Mouse (Mus musculus): ENCODE results near the gene Cog4.
"Not testable (repeated sequence)": the region's sequence is repeated elsewhere in the genome, so short reads cannot be mapped to it uniquely, and the experiment has no call there.

Gene Cog4

DNA sequence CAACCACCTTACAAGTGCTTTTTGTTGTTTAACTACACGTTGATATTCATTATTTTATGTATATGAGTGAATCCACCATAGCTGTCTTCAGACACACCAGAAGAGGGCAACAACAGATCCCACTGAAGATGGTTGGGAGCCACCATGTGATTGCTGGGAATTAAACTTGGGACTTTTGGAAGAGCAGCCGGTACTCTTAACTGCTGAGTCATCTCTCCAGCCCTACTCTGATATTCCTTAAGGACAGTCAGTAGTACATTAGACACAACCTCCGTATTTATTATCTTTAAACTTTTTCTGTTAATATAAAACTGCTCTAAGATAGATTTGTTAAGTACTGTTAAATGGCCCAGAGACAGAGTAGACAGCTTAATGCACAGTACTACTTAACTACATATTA, 14.4 kb upstream of the Cog4 start:
- DNase-seq = no peak

DNA sequence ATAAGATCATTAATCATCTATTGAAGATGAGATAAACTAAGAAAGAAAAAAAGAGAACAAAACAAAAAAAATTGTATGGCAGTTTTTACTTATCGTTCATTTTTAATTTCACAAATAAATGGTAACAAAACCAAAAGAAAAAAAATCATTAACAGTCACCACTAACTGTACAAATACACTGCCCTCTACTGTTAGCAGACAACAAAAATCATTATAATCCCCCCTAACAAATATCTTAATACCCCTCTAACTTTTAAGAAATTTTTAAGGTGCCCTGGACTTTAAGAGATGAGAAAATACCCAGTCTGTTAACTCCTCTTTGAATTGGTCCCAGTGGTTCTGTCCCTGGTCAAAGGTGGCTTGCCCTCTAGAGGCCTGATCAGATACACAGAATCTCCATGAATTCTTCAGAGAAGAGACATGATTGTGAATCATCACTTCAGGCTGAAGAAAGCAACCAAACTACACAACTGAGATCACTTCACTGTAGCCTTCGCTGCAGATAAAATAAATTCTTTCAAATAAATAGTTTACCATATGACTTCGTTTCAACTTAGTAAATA, 4.3 kb upstream of the Cog4 start:
- DNase-seq = no peak

DNA sequence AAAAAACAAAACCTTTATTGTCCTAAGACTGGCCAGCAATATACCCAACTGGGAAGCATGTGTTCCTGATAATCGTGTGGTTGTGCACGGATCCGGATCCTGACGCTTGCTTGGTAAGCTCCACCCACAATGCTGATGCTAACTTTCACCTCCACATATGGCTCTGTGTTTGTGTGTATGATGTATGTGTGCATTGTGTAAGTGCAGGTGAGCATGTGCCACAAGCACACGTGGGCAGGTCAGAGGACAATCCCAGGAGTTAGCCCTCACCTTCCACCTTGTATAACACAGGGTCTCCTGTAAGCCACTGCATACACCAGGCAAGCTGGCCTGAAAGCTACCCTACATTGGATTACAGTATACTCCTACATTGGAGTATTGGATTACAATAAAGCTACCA, 3.2 kb upstream of the Cog4 start:
- DNase-seq = no peak

DNA sequence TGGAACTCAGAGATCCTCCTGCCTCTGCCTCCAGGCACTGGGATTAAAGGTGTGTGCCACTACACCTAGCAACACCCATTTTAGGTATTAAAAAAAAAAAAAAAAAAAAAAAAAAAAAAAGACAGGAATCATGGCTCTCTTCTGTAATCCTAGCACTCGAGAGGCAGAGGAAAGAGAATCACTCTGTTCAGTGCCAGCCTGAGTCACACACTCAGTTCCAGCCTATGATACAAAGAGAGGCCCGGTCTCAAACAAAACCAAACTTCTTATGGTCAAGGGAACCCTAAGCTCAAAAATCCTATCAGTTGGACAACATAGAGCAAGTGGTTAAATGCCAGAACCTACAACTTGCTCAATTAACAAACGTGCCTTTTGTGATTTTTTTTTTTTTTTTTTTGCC, 1.5 kb upstream of the Cog4 start:
- DNase-seq = no peak

DNA sequence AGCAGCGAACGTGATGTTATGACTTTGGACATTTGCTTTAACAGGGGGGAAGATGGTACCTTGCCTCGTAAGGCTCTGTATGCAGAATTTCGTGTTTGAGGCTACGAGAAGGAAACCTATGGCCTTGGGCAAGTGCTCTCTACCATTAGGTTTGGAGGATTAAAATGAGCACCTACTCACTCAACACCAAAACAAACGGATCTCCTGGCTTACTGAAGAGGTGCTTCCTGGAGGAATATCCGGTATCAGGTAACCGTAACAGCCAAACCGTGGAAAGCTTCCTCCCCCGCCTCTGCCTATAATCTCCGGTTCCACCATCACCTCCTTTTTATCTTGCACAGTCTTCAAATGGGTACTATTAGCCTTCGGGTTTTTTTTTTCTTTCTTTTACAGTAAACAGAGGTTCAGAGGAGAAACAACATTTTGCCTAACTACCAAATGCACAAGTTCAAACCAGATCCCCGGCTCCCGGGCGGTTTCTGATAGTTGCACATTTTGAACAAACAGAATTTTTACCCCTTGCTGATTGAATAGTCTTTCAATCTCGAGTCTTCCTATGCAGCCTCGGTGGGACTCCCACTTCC, 487 bp upstream of the Cog4 start:
- DNase-seq = no peak

DNA sequence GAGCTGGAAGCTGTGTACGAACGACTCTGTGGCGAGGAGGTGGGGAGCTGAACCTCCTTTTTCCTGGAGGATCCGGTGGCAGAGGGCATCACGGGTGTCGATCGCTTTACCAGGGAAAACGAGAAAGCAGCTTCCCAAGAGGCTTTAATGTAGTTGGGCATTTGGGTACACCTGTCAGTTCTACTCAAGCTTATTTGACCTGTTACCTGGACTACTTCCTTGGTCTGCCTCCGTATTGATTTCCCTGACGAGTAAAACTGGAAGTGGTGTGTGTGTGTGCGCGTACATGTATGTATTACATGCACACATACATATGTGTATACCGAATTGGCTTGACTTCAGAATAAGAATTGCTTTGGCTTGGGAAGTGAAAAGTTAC, 760 bp downstream of the Cog4 start:
- no peak for DNase-seq

DNA sequence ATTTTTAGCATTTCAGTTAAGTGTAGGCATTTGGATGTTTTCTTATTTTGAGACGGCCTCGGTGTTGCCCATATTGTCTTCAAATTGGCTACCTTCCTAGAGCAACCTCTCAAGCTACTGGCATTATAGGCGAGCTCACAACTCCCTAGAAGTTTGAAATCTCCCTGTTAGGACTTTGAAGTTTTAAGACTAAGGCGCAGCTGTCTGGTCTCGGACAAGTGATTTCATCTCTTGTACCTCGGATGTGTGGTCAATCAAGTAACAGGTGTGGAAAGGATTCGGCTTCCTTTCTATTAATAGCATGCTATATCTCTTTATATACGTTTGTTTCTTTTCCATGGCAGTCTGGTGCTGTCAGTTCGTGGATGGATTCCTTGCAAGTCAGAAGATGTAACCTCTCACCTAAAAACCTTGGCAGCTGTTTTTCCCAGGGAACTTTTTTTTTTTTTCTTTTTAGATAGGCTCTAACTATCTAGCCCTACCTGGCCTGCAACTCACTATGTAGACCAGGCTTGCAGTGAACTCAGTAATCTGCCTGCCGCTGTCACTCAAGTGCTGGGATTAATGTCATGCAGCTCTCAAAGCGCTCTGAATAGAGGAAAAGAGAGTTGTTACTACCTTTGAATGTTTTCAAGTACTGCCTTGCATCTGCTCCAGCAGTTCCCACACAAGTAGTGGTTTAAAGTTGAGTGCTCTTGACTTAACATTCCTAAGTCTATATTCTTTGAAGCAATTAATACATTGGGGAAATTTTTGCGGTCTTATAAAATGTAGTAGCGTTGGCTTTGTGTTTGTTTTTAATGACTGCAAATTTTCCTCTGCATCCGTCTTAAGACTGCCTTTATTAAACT, 1.5 kb downstream of the Cog4 start:
- DNase-seq = peak; percentile 11

DNA sequence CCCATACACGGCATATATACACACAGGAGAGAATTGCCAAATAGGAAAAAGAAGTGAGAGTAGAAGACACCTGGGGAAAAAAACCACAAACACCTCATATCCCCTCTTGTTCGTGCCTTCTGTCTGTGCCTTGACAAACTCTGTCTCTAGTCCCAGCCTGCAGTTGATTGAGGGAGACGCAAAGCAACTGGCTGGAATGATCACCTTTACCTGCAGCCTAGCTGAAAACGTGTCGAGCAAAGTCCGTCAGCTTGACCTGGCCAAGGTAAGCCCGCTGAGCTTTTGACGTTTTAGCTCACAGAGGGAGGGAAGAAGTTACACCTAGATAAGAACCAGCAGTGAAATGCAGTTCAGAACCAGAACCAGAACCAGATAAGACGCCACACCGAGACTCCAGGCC, 4.8 kb downstream of the Cog4 start:
- DNase-seq = no peak

DNA sequence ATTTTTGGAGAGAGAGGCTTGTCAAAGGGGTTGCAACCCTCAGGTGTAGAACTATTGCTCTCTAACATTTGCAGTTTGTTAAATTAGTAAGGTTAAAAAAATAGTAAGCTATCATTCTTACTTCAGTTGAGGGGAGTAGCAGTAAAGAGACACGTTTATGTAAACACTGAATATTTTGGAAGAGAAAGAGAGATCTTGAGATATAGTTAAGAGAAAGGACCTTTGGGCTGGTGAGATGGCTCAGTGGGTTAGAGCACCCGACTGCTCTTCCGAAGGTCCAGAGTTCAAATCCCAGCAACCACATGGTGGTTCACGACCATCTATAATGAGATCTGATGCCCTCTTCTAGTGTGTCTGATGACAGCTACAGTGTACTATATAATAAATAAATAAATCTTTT, 9.7 kb downstream of the Cog4 start:
- not testable (repeated sequence) for DNase-seq

DNA sequence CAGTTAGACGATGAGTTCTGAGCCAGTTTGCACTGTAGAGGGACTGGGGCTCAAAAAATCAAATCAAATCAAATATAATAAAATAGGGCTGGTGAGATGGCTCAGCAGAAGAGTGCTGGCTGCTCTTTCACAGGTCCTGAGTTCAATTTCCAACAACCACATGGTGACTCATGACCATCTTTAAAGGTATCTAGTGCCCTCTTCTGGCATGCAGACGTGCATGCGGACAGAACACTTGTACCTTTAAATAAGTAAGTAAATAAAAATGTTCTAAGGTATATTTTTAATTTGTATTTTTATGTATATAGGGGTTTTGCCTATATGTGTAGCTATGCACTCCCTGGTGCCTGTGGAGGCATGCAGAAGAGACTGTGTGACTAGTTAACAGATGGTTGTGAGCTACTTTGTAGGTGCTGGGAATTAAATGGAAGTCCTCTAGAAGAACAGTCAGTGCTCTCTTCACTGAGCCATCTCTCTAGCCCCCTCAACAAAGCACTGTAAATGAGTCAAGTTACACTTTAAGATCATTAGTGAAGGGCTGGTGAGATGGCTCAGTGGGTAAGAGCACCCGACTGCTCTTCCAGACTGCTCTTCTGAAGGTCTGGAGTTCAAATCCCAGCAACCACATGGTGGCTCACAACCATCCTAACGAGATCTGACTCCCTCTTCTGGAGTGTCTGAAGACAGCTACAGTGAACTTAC, 10.5 kb downstream of the Cog4 start:
- DNase-seq = no peak

DNA sequence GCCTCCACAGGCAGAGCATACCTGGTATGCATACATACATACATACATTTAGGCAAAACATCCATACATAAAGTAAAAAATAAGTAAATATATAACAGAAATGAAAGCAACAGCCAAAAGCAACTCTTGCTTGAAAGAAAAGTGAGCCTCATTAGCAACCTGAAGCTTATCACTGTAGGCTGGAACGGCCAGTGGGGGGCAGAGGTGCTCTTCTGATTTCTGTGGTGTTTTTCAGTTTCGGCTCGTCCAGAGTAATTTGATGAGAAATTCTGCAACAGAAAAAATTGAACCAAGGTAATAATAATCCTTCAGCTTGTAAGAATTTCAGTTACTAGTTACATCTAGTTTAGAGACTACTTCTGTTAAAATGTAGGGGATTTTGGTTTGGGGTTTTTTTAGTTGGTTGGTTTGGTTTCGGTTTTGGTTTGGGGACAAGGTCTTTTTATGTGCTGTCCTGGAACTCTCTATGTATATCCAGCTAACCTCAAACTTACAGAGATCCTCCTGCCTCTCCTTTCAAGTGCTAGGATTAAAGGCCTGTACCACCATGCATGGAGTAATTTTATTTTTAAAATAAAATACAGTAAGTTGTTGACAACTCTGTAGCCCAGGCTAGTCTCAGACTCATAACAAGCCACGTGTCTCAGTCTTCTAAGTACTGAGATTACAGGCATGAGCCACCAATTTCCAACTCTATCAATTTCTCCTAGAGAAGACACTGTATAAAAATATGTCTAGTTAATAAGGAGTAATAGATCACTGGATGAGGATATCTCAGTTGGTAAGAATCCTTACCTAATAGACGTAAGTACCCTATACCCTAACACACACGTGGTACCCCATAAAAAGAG, 13.5 kb downstream of the Cog4 start:
- DNase-seq = no peak

DNA sequence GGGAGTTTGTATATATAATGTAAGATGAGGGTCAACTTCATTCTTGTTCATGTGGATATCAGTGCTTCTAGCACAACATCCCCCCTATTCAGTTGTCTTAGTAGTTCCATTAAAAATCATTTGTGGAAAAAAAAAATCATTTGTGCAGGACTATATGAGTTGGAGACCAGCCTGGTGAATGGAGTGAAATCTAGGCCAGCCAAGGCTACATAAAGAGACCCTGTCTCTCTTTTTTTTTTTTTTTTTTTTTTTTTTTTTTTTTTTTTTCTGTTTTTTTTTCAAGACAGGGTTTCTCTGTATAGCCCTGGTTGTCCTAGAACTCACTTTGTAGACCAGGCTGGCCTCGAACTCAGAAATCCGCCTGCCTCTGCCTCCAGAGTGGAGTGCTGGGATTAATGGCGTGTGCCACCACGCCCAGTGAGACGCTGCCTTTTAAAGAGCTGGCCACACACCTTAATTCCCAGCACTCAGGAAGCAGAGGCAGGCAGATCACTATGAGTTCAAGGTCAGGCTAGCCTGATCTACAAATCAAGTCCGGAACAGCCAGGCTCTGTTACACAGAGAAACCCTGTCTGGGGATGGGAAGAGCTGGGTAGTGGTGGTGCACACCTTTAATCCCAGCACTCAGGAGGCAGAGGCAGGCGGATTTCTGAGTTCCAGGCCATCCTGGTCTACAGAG, 15.1 kb downstream of the Cog4 start:
- not testable (repeated sequence) for DNase-seq

DNA sequence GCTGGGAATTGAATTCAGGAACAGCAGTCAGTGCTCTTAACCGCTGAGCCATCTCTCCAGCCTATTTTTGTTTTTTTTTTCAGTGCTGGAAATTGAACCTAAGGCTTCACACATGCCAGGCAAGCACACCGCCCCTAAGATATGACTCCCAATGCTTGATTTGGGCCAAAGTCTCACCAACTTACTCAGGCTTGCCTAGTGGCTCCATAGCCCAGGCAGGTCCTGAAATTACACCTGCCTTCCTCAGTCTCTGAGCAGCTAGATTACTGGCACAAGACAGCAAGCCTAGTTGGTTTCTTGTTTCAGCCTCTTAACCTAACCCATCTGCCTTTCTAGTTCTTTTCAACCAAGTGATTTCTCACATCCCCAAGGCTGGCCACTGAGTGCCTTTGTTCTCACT, 24.1 kb downstream of the Cog4 start:
- no peak for DNase-seq

DNA sequence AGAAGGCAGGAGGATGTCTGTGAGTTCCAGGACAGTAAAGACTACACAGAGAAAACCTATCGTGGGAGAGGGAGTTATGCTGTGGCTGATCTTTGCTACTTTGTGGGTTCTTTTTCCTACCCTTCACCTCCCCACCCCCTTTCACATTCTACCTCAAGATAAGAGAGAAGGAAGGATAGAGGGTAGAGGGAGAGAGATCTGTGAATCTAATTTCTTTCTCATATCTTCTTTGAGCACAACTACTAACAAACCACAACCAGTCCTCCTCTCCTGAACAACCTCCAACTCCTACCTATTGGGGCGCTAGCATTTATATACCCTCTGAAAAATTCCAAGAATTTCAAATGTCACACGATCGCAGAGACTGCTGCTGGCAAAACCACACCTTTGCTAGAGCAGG, 31.5 kb downstream of the Cog4 start:
- DNase-seq = no peak

DNA sequence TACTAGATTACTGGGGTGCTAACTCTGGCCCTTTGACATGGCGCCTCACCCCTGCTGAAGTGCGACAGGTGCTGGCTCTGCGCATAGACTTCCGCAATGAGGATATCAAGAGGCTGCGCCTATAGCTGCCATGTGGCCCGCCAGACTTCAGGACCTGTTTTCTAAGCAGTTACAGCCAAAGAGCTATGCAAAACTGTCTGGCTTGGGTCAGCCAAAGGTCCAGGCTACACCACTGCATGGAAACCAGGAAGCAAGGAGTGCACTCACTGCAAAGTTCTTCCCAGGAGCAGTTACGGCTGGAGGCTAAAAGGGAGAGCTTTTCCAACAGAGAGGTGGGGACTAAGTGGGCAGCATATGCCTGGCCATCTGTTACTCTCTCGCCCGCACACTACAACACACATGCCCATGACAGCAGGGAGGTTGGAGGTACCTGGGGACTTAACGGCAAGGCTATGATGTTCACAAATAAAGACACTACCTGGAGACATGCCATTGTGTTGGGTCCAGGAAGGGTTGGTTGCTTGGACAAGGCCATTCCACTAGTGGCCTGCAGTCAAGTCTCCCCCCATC, 35.4 kb downstream of the Cog4 start:
- peak; percentile 94 for DNase-seq

DNA sequence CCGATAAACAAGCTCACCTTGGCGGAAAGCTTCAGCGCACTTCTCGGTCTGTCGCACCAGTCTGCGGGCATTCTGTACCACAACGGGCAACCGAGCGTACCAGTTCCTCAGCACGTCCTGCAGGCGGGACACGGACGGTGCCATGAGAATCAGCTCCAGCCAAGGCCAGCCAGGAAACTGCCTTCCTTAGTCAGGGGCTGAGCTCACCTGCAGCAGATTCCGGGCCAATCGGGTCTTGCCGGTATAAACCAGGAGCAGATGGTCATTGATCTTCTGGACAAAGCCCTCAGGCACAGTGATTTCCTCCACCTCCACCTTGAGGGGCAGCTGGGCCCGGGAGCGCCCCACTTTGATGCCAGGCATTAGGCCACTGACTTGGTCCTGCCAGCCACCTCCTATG, 37.4 kb downstream of the Cog4 start:
- DNase-seq = peak; percentile 89

DNA sequence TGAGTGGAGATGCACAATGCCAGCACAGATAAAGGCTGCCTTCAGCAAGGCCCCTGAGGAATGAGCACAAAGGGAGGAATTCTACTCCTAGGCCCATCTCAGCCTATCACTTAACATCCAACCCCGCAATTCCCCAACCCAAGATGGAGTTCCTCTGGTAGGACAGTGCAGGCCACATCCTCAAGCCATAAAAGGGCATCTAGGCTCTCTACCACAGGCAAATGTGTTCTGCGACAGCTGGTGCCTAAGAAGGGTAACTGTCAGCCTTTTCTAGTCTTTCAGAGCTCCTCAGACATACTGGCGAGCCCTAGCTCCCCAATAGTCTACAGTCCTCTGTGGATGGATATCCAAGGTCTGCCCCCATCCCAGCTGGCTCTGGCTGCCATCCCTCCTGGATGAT, 40.2 kb downstream of the Cog4 start:
- no peak for DNase-seq

DNA sequence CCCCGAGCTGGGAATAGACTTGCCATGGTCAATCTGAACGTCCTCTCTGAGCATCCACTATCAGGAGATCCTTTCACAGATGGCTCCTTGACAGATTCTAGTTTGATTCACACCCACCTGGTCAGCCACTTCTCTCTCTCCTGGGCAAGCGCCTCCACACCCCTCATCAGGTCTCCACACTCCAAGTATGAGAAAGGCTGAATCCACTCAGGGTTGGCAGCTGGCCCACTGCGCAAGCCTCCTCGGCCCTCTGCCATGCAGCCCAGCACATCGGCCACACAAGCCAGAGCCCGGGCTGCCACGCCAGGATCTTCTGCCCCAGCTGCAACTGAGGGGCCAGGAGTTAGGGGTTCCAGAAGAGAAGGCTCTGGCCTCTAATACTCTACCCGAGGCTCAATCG, 41.2 kb downstream of the Cog4 start:
- DNase-seq = peak; percentile 75

DNA sequence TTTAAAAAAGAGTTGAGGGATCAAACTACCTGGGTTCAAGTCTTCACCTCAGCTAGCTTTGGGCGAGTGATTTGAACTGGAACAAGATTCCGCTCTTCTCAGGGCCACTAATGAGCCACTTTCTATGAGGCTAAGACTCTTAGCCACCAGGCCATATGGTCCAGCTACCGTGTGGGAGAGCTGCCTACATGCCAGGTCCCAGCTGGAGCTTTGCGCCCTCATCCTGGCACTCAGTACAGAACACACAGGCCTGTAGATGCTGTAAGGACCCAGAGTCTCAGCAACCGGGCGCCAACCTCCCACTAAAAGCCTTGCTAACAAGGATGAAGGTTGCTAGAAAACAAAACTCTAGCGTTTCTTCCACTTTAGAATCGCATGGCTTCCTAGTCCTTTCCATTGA, 42.0 kb downstream of the Cog4 start:
- DNase-seq = peak; percentile 93

DNA sequence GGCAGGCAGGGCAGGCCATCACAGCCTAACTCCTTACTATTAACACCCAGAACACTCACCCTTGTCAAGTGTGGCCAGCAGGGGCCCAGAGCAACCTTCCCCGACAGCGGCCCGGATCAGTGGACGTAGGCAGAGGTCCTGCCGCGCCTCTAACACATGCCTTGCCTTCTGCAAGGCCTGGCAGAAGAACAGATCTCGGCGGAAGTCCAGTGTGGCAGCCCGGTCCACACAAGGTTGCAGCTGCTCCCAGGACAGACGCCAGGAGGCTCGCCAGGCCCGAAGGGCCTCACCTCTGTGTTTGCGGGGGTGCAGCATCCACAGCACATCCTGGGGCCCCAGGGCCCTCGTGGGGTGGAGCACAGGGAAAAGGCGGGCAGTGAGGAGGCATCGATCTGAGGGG, 42.5 kb downstream of the Cog4 start:
- peak; percentile 90 for DNase-seq

DNA sequence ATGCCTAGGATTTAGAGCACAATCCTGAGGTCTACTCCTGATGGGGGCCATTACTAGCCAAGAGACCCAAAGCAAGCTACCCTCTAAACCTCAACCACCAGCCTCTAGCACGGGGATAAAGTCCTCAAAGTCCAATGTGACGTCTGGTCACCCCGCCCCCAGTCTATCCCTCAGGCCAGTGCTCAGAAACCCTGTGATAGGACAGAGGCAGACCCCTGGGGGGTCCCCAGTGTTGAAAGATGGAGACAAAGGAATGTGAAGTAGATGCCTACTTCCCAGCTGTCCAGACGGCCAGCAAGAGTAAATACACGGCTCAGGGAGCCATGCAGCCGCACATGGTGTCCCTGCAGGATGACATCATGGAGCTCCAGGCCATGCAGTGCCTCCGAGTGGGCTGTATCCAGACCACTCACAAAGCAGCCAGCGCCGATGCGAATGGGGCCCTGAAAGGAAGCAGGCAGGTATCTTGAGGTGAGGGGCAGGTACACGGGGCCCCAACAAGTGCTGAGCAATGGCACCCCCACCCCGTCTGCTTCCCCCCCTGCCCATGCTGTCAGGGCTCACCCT, 43.6 kb downstream of the Cog4 start:
- DNase-seq = peak; percentile 58

DNA sequence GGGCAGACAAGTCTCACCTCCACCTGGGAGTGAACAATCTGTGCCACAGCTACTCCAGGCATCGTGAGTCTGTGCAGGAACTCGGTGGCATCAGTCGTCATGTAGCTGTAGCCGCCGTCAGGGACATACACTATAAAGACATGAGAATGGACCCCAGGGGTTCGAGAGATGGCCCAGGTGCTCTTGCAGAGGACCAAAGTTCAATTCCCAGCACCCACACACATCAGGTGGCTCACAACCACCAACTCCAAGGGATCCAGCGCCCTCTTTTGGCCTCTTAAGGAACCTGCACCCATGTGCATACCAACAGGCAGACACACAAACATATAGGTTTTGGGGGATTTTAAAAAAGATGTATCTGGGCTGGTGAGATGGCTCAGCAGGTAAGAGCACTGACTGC, 45.6 kb downstream of the Cog4 start:
- DNase-seq = peak; percentile 58

All from cerebellum, adult 9-11 months (tissue).